Mouse (Mus musculus): Measurements from ENCODE around the gene Mtch2.
"Not testable (repeated sequence)": the region's sequence is repeated elsewhere in the genome, so short reads cannot be mapped to it uniquely, and the experiment has no call there.

The Mtch2 gene

GRCm38 (mm10) chr2:90846955-90847680 is at the start of gene Mtch2:
Gene Mtch2 (plus strand): TSS chr2:90847155.
- peak; percentile 99 for DNase-seq

- DNase-seq, result peak in 1 of 2 experiments; percentile 8
Observed at GRCm38 (mm10) chr2:90808241-90809126, 38.5 kb upstream of the Mtch2 start.

- no peak for DNase-seq
Observed at GRCm38 (mm10) chr2:90810751-90811150, 36.2 kb upstream of the Mtch2 start.

GRCm38 (mm10) chr2:90815266-90815665 is 31.7 kb upstream of the Mtch2 start:
- DNase-seq, result no peak

- no peak for DNase-seq
Observed at GRCm38 (mm10) chr2:90816144-90816543, 30.8 kb upstream of the Mtch2 start.

GRCm38 (mm10) chr2:90818710-90819109 is 28.2 kb upstream of the Mtch2 start:
- no peak for DNase-seq

GRCm38 (mm10) chr2:90820894-90821293 is 26.1 kb upstream of the Mtch2 start:
- no peak for DNase-seq

- DNase-seq, result no peak
Observed at GRCm38 (mm10) chr2:90822978-90823377, 24.0 kb upstream of the Mtch2 start.

GRCm38 (mm10) chr2:90823781-90824180 is 23.2 kb upstream of the Mtch2 start:
- DNase-seq, result no peak

- DNase-seq, result not testable (repeated sequence)
Observed at GRCm38 (mm10) chr2:90824528-90824927, 22.4 kb upstream of the Mtch2 start.

- no peak for DNase-seq
Observed at GRCm38 (mm10) chr2:90825515-90826172, 21.3 kb upstream of the Mtch2 start.

- no peak for DNase-seq
Observed at GRCm38 (mm10) chr2:90828739-90829138, 18.2 kb upstream of the Mtch2 start.

- no peak for DNase-seq
Observed at GRCm38 (mm10) chr2:90833502-90833901, 13.5 kb upstream of the Mtch2 start.

GRCm38 (mm10) chr2:90838621-90839020 is 8.3 kb upstream of the Mtch2 start:
- no peak for DNase-seq

GRCm38 (mm10) chr2:90843666-90844065 is 3.3 kb upstream of the Mtch2 start:
- no peak for DNase-seq

- DNase-seq, result no peak
Observed at GRCm38 (mm10) chr2:90844262-90844661, 2.7 kb upstream of the Mtch2 start.

- DNase-seq, result no peak
Observed at GRCm38 (mm10) chr2:90845234-90845633, 1.7 kb upstream of the Mtch2 start.

- DNase-seq, result peak in 1 of 2 experiments; percentile 12
Observed at GRCm38 (mm10) chr2:90846171-90846570, 784 bp upstream of the Mtch2 start.

GRCm38 (mm10) chr2:90846597-90846954 is 379 bp upstream of the Mtch2 start:
- no peak for DNase-seq

GRCm38 (mm10) chr2:90847681-90848050 is 711 bp downstream of the Mtch2 start:
- no peak for DNase-seq

GRCm38 (mm10) chr2:90848331-90848730 is 1.4 kb downstream of the Mtch2 start:
- no peak for DNase-seq

GRCm38 (mm10) chr2:90850401-90850800 is 3.4 kb downstream of the Mtch2 start:
- no peak for DNase-seq

- no peak for DNase-seq
Observed at GRCm38 (mm10) chr2:90861486-90861885, 14.5 kb downstream of the Mtch2 start.

- DNase-seq, result no peak
Observed at GRCm38 (mm10) chr2:90864184-90864583, 17.2 kb downstream of the Mtch2 start.

All from kidney, postnatal 4 days (tissue).